Mouse (Mus musculus) T-helper 2 cell (primary cell): ENCODE data around the gene Ap5z1.

Experiments used
- in situ Hi-C: fragments of 300-600 bp; cut with MboI, MseI; formaldehyde crosslinking; loops from one replicate; pipeline ENCODE4 v1.15.1; 2025; ENCODE audit warnings: high pct_unique_total_duplicates

The Ap5z1 gene

GRCm38 (mm10) chr5:142439911-142440432, 23.8 kb upstream of the Ap5z1 start:
- in situ Hi-C loops, result loop anchor here (5.0 kb wide), 2 partner anchors 33 to 73 kb away; no protein-coding TSS in a partner anchor

- in situ Hi-C loops, result loop anchor here (5.0 kb wide), 2 partner anchors 33 to 73 kb away; no protein-coding TSS in a partner anchor
Measured at GRCm38 (mm10) chr5:142440451-142441147, 23.1 kb upstream of the Ap5z1 start.

- in situ Hi-C loops, result loop anchor here (5.0 kb wide), 2 partner anchors 34 to 74 kb away; no protein-coding TSS in a partner anchor
Measured at GRCm38 (mm10) chr5:142441332-142442044, 22.3 kb upstream of the Ap5z1 start.

- in situ Hi-C loops, result loop anchor here (5.0 kb wide), 2 partner anchors 35 to 75 kb away; no protein-coding TSS in a partner anchor
Measured at GRCm38 (mm10) chr5:142442045-142442440, 21.7 kb upstream of the Ap5z1 start.

GRCm38 (mm10) chr5:142443514-142443913, 20.2 kb upstream of the Ap5z1 start:
- in situ Hi-C loops, result loop anchor here (5.0 kb wide), 2 partner anchors 36 to 76 kb away; no protein-coding TSS in a partner anchor

- in situ Hi-C loops, result loop anchor here (5.0 kb wide), 2 partner anchors 37 to 77 kb away; no protein-coding TSS in a partner anchor
Measured at GRCm38 (mm10) chr5:142443994-142444393, 19.8 kb upstream of the Ap5z1 start.

GRCm38 (mm10) chr5:142444791-142445531, 18.8 kb upstream of the Ap5z1 start:
- in situ Hi-C loops, result loop anchor here (5.0 kb wide), 2 partner anchors 38 to 78 kb away; no protein-coding TSS in a partner anchor

- in situ Hi-C loops, result no loop called here
Measured at GRCm38 (mm10) chr5:142445709-142446108, 18.0 kb upstream of the Ap5z1 start.

GRCm38 (mm10) chr5:142448076-142448475, 15.7 kb upstream of the Ap5z1 start:
- in situ Hi-C loops, result no loop called here

GRCm38 (mm10) chr5:142448623-142449022, 15.1 kb upstream of the Ap5z1 start:
- in situ Hi-C loops, result no loop called here

- in situ Hi-C loops, result no loop called here
Measured at GRCm38 (mm10) chr5:142450846-142451245, 12.9 kb upstream of the Ap5z1 start.

- in situ Hi-C loops, result no loop called here
Measured at GRCm38 (mm10) chr5:142451759-142452158, 12.0 kb upstream of the Ap5z1 start.

GRCm38 (mm10) chr5:142453742-142454141, 10.0 kb upstream of the Ap5z1 start:
- in situ Hi-C loops, result no loop called here

- in situ Hi-C loops, result no loop called here
Measured at GRCm38 (mm10) chr5:142456318-142456717, 7.4 kb upstream of the Ap5z1 start.

- in situ Hi-C loops, result no loop called here
Measured at GRCm38 (mm10) chr5:142457345-142457744, 6.4 kb upstream of the Ap5z1 start.

GRCm38 (mm10) chr5:142458791-142459557, 4.8 kb upstream of the Ap5z1 start:
- in situ Hi-C loops, result no loop called here

- in situ Hi-C loops, result no loop called here
Measured at GRCm38 (mm10) chr5:142459834-142460233, 3.9 kb upstream of the Ap5z1 start.

- in situ Hi-C loops, result no loop called here
Measured at GRCm38 (mm10) chr5:142461942-142462640, 1.7 kb upstream of the Ap5z1 start.

GRCm38 (mm10) chr5:142462641-142462948, 1.1 kb upstream of the Ap5z1 start:
- in situ Hi-C loops, result no loop called here

GRCm38 (mm10) chr5:142463011-142463410, 733 bp upstream of the Ap5z1 start:
- in situ Hi-C loops, result no loop called here
